Mouse (Mus musculus) retina, postnatal 7 days (tissue): ENCODE measurements around the gene Ctdspl.

Source experiments
- DNase-seq: peaks from one replicate; pipeline ENCODE4 v3.0.0-alpha.2; 2012; ENCODE audit warnings: low read depth, low spot score

Ctdspl gene

DNA sequence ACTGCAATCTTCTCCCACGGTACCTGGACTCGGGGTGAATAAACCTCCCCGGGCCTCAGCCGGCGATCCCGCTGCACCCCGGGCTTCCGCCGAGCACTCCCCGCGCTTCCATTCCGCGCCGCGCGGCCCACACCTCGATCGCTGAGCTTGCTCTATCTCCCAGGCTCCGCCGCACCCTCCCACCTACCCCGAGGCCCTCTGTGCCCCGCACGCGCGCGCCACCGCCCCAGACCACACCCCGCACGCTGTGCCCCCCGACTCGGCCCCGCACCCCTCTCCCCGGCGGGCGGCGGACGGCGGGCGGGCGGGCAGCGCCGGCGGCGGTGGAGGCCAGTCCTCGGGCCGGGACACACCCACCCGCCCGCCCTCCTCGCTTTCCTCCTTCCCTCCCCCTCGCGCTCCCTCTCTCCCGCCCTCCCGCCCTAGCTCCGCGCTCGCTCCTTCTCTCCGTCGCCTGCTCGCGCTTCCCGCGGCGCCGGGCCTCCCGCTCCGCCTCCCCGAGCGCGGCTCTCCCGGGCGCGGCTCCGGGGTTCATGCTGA lies at the start of gene Ctdspl:
TSS of gene Ctdspl (plus strand) at position 343 of the 540 bp plus-strand sequence.
- DNase-seq = peak; percentile 46

- no peak for DNase-seq
Observed at GRCm38 (mm10) chr9:118876902-118877301, 49.4 kb upstream of the Ctdspl start.

DNA sequence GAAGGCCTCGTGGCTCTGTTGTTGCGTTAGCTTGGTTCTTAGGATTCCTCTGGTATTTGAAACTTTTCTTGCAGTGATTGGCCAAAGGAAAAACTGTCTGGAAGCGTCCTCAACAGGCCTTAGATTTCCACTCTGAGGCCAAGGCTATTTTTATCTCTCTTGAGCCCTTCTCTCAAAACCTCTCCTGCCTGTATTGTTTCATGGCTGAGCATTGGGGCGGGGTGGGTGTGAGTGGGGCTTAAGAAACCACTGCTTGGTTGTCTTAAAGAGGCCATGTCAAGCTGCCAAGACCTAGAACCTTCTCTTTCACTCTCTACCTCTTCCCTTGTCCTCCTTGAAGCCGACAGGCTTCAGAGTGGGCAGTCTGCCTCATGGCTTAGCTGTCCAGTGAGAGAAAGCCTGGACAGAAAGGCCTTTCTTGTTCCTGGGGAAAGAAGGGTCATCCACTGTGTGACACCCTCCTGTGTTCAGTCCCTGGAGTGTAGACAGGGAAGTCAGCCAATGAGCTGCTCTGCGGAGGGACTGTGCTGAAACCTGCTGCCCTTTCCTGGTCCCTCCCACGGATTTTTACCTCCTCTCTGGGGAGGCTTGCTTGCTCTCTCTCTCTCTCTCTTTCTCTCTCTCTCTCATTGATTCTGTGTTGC lies 48.8 kb upstream of the Ctdspl start:
- DNase-seq = no peak

DNA sequence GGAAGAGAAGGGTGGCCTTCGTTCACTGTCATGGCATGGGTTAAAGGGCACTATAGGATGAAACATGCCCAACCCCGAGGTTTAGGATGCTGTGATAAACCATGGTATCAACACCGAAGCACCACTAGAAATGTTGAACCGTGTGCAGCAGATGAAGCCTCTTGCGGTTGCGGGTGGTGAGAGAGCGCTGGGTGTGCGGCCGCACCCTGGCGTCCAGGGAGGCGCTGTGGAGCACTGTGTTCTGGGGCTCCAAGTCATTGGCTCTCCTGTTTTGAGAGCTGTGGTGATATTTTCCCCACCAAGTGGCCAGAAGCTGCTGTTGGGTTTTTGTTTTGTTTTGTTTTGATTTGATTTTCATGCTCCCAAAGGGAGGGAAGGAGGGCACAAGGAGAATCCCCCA lies 47.7 kb upstream of the Ctdspl start:
- no peak for DNase-seq

DNA sequence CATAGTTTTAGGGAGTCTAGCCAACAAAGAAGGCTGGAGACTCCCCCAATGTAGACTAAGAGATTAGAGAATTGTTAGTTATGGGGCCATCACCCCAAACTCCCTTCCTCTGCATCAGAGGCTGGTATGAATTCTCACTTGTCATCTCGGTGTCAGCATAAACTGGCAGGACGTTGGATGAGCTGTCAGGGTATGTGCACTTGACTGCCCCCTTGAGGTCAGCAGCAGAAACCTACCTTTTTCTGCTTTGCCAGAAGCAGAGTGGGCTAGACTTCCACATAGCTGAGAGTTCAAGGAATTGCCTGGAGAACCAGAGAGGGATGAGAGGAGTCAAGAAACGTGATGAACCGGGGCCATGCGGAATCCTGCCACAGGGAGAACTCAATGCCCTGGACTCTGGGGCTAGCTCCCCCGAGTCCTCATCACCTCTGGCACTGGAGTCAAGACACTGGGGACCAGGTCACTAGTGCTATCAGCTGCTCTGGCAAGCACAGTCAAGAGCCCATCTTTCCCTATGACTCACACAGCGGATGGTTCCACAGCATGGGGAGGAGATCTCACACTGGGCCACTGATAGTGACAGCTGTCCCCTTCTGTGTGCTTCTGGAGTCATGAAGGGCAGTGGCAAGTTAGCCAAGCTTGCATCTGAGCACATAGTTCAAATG lies 44.8 kb upstream of the Ctdspl start:
- no peak for DNase-seq

- no peak for DNase-seq
Observed at GRCm38 (mm10) chr9:118881946-118882284, 44.3 kb upstream of the Ctdspl start.

DNA sequence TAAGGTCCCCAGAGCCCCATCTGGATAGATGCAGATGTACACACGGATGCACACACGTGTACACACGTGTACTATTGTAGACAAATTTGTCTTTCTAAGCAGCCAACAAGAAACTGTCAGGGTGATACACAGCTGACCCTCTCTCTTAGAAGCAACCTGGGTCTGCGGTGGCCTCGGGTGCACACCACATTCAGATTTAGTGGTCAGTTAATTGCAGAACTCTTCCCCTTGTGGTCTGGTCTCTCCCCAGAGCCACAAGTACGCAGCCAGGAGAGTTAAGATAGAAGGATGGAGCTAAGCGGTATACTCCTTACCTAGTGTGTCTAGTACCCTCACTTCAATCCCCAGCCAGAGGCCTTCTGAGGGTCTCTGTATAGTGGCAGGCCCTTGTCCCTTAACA lies 43.1 kb upstream of the Ctdspl start:
- no peak for DNase-seq

DNA sequence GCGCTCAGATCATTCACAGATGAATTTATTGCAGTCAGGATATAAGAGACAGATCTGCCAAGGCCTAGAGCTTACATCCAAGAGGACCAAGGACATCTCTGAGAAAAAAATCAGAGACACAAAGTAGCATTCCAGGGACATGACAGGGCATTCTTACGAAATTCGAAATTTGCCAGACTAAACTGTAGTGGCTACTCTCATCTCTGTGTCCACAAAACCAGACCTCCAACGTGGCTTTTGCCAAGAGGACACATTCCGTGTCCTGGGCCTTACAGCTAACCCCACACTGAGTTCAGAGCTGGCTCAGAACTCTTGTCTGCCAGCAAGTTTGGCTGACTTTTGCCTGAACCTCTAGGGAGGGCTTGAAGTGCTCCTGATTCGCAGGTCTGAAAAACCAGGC lies 40.5 kb upstream of the Ctdspl start:
- no peak for DNase-seq

- DNase-seq = no peak
Observed at GRCm38 (mm10) chr9:118887201-118887600, 39.1 kb upstream of the Ctdspl start.

- DNase-seq = no peak
Observed at GRCm38 (mm10) chr9:118887734-118888133, 38.5 kb upstream of the Ctdspl start.

DNA sequence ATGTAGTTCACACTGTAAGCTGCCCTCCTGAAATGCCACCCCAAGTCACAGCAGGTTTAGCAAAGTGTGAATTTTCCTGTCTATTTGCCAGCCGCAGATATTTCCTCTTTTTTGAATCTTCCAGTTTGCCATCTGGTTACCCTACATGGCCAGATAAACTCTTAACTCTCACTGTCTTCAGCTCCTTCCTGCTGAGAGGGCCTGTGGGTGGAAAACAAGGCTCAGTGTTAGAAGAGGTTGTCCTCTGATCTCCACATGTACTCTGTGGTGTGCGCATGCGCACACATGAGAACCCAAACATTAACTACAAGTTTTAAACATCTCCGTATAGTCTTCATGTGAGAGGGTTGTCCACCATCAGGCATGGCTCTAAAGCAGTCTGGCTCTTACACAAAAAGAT lies 36.1 kb upstream of the Ctdspl start:
- no peak for DNase-seq

DNA sequence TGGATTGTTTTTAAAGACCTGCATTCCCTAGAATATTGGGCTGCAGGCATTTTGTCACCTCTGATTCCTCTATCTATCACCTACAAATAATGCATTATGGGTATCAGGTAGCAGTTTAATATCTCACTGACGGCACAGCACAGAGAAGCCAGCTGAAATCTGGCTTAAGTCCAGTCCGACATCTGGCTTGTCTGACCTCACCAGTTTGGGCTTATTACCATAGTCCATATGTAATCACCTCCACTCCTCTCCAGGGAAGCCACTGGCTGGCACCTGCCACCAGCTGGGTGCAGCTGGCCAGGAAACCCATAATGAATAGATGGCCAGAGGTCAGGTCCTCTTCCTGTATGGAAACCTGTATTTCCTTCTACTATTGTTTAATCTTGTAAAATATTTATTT lies 35.6 kb upstream of the Ctdspl start:
- DNase-seq = no peak

- DNase-seq = no peak
Observed at GRCm38 (mm10) chr9:118891068-118891467, 35.2 kb upstream of the Ctdspl start.

DNA sequence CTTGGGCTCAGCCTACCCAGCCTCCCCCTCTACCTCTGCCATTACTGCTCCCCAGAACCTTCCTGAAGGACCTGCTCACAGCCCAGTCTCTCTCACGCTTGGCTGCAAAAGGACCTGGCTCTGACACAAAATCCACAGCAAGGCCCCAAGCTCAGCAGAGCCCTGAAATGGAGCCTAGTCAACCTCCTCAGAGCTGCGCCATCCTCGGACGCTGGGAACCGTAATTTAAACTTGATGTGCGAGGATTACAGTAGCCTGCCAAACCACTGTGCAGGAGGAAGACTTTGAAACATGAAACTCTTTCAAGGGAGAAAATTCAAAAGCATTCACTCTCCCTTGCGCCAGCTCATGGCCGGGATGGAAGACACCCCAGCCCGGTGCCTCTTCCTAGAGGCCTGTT lies 34.7 kb upstream of the Ctdspl start:
- no peak for DNase-seq

GRCm38 (mm10) chr9:118895101-118895500 lies 31.2 kb upstream of the Ctdspl start:
- no peak for DNase-seq

DNA sequence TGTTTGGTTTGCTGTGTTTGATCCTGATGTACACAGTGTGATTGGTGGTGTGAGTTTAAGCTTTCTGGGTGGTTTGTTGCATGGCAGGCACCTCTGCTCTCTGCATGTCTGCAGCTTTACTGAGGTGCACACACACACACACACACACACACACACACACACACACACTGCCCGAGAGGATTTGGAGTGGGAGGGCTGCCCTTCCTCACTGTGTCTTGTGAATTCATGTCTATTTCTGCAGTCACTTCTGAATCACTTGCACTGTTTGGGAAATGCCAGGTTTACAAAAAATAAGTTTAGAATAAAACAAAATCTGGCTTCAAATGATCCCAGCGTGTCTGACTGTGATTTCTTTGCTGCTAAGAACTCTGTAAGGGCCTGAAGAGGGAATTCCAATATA lies 25.6 kb upstream of the Ctdspl start:
- no peak for DNase-seq

DNA sequence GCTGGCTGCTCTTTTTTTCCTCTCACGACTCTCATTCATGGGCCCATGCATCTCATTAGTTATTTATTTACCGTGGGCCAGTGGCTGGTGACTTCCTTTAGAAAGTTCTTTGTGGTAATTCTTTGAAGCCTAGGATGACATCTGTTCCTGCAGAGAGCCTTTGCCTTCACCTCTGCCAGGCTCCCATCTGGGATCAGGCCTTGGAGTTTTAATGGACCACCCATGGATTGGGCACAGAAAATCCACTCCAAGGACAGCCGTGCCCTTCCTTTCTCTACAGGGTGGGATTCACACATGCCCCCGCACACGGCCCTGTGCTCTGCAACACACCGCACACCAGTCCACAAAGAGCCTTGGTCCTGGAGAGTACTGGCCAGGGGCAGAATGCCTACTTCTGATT lies 24.3 kb upstream of the Ctdspl start:
- DNase-seq = no peak

DNA sequence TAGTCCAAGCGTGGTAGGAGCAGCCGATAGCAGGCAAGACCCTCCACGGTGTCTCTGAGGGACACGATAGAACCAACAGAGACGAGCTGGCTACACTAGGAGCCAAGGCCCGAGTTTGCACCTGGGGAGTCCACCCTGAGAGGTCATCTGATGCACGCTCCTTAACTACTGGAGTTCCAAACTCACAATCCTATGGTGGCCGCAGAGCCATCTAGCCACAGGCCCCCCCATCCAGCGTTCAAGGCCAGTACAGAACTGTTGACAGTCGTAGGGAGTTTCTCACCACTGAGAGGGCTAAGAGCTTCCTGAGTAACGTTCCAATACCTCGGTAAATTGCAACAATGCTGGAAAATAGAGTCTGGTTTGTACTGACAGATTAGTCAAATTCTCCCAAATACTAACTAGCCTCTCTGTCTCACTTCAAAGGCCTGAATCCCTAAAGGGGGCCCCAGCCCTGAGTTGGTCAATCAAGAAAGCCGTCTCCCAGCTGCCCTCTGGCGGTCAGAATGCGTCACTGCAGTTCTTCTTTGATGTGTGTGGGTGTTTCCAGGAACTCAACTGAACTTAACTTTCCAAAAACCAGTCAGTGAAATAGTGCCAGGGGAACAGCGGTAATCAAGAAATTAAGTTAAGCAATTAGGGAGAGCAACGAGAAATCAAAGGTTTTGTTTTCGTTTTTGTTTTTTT lies 18.2 kb upstream of the Ctdspl start:
- DNase-seq = peak; percentile 67

DNA sequence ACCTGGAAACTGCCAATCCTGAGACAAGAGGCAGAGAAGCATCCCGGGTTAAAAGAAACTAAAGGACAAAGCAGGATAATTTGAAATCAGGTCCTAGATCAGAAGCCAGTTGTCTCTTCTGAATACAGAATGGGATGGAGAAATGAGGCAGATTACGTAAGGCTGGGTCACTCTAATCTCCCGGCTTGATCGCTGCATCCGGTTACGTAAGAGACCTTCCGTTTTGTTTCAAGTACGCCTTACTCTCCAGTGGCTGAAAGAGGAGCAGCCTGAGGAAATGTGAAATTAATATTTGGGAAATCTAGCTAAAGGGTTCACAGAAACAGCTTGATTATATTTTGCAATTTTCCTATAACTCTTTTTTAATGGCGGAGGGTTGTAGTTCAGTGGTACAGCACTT lies 13.2 kb upstream of the Ctdspl start:
- DNase-seq = no peak

DNA sequence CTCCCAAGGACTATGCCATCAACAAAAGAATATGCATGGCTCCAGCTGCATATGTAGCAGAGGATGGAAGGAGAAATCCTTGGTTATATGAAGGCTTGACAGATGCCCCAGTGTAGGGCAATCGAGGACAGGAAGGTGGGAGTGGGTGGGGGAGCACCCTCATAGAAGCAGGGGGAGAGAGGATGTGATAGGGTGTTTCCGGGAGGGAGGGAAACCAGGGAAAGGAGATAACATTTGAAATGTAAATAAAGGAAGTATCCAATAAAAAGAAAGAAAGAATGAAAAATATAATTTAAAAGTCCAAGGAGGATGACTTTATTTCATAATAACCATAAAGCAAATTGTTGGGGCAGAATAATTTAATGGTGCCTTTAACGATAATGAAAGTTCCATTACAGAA lies 12.6 kb upstream of the Ctdspl start:
- no peak for DNase-seq

DNA sequence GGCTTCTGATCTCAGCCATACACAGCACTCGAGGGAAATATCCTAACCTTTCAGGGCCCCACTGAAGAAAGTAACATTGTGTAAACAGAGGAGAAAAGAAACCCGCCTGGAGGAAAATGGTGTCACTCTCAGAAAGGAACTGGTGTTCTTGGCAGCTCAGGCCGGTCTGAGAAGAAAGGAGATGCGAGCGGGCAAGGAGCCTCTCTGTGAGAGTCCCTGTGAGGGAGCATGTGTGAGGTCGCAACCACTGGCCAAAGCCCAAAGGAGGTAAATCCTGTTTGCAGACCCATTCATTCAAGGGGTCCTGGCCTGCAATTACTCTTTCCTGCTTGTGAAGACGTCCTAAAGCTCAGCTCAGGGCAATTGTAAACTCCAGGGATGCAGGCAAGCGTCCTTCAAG lies 11.7 kb upstream of the Ctdspl start:
- DNase-seq = no peak

DNA sequence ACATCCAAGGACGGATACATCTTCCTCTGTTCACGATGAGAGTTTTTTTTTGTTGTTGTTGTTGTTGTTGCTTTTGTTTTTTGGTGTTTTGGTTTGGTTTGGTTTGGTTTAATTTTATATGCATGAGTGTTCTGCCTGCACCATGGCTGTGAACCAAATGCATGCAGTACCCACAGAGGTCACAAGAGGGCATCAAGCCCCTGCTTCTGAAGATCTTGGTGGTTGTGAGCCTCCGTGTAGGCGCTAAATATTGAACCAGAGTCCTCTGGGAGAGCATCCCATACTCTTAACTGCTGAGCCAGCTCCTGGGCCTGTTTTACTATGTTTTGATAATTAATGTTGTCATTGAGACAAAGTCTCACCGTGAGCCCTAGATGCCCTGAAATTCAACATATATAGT lies 11.0 kb upstream of the Ctdspl start:
- no peak for DNase-seq

- no peak for DNase-seq
Observed at GRCm38 (mm10) chr9:118919672-118920186, 6.5 kb upstream of the Ctdspl start.
